Mouse (Mus musculus) layer of hippocampus, postnatal 14 days (tissue): Measurements from ENCODE around the gene Alcam. TPM values are rescaled to one million over a fixed set of nuclear protein-coding genes. Genes with fewer than 3 reads are reported as not detected.
A peak's percentile ranks its signal among the peaks of the same experiment; 100 is the strongest.

Experiments used
- DNase-seq, 2 experiments: peaks; one replicate each; pipeline ENCODE4 v3.0.0; 2021 to 2022; ENCODE audit warnings: low spot score in 2 of 2, mixed read lengths in 1 of 2
- total RNA-seq, 2 experiments: library from RNA; stranded (reverse); gene quantifications; 2 replicates each; pipeline ENCODE4 v1.2.3; 2021

Alcam gene
- total RNA-seq, 2 experiments from 2014 or later: 107 to 109 TPM

DNA sequence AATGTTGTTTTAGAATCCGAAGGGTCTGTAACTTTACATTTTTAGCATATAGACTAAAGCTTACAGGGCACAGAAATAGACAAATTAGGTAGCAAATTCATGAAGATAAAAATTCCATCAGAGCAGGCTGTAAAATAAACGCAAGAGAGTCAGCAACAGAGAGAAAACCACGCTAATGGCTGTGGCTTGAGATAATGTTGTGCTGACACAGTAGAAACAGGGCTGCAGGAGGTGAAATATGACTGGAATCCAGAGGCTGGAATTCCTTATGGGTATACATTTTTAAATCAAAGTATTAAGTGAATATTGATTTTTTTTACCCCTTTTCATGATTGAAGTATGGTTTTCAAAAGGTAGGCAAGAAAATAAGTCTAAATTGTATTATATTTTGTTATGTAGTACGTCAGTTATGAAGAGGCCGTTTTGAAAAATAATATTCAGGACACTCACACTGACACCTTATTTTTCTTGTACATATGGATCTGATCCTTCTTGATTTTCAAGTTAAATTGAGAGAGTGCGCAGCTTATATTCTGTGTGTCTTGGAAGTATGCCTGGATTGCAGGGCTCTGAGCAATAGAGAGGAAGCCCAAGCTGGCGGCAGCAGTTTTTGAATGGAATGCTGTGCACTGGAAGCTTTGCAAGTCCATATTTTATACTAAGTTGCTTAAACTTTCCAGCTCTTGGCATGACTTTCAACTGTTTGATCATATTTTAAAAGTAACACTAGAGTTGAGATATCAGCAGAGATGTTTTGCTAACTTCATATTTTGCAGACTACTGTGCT lies 74.9 kb downstream of the Alcam start:
- DNase-seq: no peak

GRCm38 (mm10) chr16:52376827-52377226 lies 77.0 kb downstream of the Alcam start:
- DNase-seq: no peak

GRCm38 (mm10) chr16:52371956-52372355 lies 81.9 kb downstream of the Alcam start:
- no peak for DNase-seq

- DNase-seq: no peak
These were observed 85.4 kb downstream of the Alcam start for GRCm38 (mm10) chr16:52368521-52368920.

DNA sequence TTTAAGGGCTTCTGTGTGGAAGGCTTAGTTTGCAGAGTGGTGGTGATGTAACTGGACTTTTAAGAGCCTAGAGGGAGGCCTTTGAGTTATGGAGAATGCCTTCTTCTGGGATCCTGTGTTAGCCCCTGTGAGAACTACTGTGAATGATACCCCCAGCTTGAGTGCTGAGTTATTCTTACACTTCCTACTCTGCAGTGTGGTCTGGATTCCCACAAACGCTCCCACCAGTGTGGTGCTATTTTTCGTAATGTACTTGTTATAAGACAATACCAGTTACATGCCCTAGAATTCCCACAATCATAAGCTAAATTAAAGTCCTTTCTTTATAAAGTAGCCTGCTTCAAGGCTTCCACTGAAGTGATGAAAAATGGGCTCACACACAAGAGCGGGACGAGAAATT lies 87.0 kb downstream of the Alcam start:
- DNase-seq: no peak

DNA sequence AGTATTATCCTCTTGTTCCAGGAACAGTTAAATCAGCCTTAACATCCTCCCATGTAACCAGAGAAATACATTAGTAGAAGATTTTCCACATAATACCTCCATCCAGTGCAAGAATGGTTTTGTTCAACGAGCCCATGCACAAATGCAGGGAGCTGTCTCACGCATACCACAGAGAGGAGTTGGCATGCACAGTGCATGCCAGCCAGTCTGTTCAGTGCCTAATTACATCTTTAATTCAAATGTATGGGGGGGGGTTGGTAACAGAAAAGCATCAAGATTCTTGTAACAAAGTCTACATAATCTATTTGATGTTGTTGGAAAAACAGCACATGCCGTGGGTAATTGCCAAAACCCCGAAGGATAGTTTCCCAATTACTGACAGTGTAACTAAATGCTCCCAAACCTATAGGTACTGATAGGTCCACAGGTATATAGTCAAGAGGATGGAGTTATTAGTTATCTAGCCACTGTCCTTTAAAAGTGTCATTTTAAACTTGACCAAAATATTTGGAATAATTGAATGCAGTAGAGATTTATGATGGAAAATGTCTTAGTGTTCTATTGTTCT lies 89.8 kb downstream of the Alcam start:
- no peak for DNase-seq

- no peak for DNase-seq
These were observed 110.3 kb downstream of the Alcam start for GRCm38 (mm10) chr16:52343467-52344033.

DNA sequence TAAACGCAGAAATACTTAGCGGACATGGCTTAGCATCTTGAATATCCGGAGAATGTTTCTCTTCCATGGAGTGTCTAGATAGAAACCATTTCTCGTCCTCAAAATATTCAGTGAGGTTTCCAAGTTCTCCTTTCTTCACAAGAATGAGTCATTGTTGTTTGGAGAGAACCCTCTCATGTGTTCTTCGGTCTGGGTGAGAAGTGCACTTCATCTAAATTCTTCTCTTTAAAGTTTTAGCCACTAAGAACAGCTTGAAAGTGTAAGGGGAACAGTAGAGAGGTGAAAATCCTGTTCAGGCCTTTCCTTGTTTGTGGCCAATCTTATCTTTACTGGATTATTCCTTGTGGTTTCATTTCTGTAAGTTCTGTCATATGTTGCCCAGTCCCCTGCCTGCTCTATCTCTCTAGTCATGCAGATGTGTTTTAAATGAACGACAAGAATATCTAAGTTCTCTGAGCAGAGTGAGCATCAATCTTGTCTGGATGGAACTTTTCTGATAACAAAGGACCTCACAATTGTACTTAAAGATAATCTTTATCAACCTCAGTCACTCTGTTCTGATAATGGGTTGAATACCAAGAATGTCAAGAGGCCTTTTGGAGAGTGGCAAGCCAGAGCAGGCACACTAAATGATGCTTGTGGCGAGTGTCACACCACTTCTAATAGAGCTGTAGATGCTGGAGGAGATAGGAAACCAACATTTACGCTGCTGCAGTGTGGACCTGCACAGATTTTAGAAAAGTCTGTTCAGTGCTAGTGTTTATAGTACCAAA lies 111.0 kb downstream of the Alcam start:
- DNase-seq: no peak

- DNase-seq: no peak
These were observed 119.8 kb downstream of the Alcam start for GRCm38 (mm10) chr16:52334084-52334483.

DNA sequence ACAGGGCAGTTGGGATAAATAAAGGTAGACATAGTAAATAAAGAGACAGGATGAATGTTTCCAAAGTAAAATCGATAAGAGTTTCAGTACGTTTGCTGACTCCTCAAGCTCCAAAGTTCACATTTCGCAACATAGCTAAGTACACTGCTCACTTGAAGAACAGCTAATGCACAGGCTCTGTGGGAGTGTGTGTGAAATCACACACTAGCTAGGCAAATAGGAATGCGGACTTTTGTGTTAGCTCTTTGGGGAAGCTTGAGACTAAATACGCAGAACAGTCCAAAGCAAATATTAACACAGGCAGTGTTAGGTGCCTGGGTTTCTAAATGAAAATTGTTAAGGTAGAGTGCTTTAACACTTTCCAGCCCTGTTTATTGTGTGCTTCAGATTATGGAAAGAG lies 120.2 kb downstream of the Alcam start:
- no peak for DNase-seq

- no peak for DNase-seq
These were observed 122.5 kb downstream of the Alcam start for GRCm38 (mm10) chr16:52331341-52331830.

DNA sequence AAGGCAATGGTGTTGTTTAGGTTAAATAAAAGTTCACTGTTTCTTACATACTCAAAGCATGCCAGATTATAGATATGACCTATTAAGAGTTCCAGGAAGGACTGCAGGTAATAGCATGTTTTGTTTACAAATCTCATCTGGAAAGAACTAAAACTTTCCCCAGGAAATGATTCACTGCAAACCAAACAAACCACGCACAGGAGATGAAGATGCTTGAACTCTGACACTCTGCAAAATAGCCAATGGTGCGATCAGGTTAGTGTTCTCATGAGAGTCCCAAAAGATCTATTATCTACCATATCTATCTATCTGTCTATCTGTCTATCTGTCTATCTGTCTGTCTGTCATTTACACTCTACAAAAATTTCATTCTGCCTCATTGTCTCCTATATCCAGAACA lies 124.5 kb downstream of the Alcam start:
- DNase-seq: no peak

DNA sequence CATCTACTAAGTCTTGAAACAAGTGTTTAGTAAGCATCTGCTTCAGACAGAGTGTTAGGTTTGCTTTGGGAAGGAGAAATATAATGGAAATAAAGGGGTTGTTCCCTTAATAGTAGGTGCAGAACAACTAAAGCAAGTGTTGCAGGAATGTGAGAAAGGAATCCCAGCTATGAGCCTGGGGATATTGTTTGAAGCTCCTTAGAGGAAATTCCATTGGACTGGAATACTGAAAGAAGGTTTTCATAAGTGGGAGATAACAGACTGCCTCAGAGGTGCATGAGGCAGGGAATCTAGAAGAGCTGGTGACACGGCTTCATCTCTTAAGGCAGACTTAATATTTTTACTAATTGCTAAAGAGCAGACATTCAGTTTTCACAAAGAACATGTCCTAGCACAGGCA lies 134.6 kb downstream of the Alcam start:
- no peak for DNase-seq

DNA sequence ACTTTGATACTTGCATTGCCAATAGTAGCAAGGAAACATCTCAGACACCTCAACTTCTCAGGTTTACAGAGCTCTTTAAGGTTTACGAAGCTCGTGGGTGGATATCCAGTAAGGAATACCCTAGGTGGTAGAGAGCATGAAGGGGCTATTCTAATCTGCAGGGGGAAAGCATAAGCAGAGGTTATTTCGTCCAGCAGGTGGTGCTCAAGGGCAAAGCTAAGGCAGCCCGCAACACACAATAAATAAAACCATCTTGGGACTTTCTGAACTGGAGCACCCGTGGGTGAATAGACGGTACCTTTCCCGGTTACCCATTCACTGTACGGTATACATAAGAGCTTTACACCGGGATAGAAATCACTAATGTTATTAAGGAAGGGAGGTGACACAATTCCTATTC lies 142.8 kb downstream of the Alcam start:
- DNase-seq: peak; percentile 71 to 86

DNA sequence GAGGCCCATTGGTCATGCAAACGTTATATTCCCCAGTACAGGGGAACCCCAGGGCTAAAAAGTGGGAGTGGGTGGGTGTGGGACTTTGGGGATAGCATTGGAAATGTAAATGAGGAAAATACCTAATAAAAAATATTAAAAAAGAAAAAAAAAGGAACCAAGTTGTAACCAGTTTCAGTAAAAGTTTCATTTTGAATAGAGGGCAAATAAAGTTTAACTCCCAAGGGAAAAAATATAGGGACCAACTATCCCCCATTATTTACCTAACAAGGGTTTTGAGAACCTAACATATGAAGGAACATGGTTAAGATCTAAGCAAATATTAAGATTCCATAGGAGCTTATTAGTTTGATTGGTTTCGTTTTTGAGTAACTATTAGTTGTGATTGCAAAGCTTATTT lies 146.9 kb downstream of the Alcam start:
- DNase-seq: no peak

- DNase-seq: no peak
These were observed 150.4 kb downstream of the Alcam start for GRCm38 (mm10) chr16:52303532-52303902.

GRCm38 (mm10) chr16:52302790-52303531 lies 150.9 kb downstream of the Alcam start:
- no peak for DNase-seq

DNA sequence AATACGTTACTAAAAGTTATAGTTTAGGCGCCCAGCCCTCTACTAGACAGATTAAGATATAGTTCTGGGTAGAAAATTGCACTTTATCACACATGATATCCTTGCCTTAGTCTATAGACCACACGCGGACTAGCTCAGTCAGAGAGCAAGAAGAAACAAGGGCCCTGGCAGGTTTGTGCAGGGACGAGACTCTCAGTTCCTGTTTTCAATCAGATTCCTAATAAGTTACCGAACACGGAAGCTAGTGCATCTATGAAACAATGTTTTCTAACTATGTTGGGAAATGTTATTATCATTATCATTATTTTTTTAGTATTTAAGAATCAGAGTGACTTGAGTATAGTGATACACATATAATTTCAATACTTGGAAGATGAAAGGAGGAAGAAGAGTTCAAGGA lies 152.1 kb downstream of the Alcam start:
- no peak for DNase-seq

DNA sequence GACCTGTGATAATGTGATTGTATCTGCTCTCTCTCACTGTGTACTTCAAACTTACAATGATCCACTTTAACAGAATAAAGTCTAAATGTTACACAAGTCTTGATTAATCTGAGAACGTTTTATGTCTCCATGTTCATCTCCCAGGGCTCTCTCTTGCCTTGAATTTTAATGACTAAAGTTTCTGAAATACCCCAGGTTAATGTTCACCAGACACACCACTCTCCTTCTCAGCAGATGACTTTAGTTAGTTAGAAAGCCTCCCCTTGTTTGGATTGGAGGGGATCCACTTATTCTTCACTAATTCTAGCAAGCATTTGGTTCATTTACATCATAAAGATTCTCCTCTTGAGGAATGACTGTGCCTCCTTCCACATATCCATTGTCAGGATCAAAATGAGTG lies 157.5 kb downstream of the Alcam start:
- no peak for DNase-seq

DNA sequence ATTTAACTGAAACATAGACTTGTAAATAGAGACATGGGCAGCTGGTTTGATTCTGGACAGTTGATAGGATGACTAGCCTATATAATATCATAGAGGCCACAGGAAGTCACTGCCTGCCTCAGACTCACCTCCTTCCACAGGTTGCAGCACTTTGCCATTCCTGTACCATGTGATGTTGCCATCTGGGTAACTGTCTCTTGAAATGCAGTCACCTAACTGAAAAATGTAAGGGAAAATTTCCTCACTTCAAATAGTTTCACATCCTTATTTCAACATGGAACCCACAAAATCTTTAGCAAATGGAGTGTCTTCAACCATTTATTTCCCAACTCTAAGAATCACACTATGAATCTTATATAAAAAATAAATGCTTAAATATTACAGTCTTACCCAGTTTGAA lies 158.3 kb downstream of the Alcam start:
- no peak for DNase-seq

GRCm38 (mm10) chr16:52292440-52293048 lies 161.3 kb downstream of the Alcam start:
- no peak for DNase-seq
